Mouse (Mus musculus) limb, embryonic 14.5 days (tissue): ENCODE measurements at regions not wholly inside any gene's neighbourhood (a gene's known extent, or its start where the extent isn't known, plus 50 kb on each side); places are given as distances from the start of the nearest gene placed in this dataset.

Experiments used
- ATAC-seq: fragments of 200-750 bp; cut with Nextera tagmentation; 2 replicates; pipeline ENCODE4 v1.8.0; 2017; ENCODE audit warnings: low read depth, moderate number of reproducible peaks, moderate TSS enrichment; ENCODE audit not compliant: low FRiP score
- DNase-seq: peaks from one replicate; pipeline ENCODE4 v3.0.0-alpha.2; 2015; ENCODE audit warnings: low spot score
- H3K27ac ChIP-seq: fragments of 300-500 bp; sonication (generic); replicated peaks from 2 replicates; pipeline ENCODE4 v1.5.1; 2014; ENCODE audit warnings: low read depth, mild to moderate bottlenecking, low read length, moderate library complexity, mixed read lengths
- H3K27me3 ChIP-seq: fragments of 300-500 bp; sonication (generic); 2 replicates; pipeline ENCODE4 v1.6.1; 2014; ENCODE audit warnings: low read length, mixed read lengths; ENCODE audit not compliant: control insufficient read depth, insufficient read depth
- H3K36me3 ChIP-seq: fragments of 300-500 bp; sonication (generic); 2 replicates; pipeline ENCODE4 v1.6.1; 2014; ENCODE audit warnings: mild to moderate bottlenecking, low read length, moderate library complexity, mixed read lengths; ENCODE audit not compliant: control insufficient read depth, insufficient read depth
- H3K4me1 ChIP-seq: fragments of 300-500 bp; sonication (generic); 2 replicates; pipeline ENCODE4 v1.6.1; 2014; ENCODE audit warnings: antibody characterized with exemption, low read length, mixed read lengths; ENCODE audit not compliant: control insufficient read depth, insufficient read depth
- H3K4me2 ChIP-seq: fragments of 300-500 bp; sonication (generic); replicated peaks from 2 replicates; pipeline ENCODE4 v1.6.1; 2014; ENCODE audit warnings: low read depth, mild to moderate bottlenecking, low read length, moderate library complexity; ENCODE audit not compliant: severe bottlenecking
- H3K4me3 ChIP-seq: fragments of 300-500 bp; sonication (generic); replicated peaks from 2 replicates; pipeline ENCODE4 v1.5.1; 2014; ENCODE audit warnings: low read length
- H3K9ac ChIP-seq: fragments of 300-500 bp; sonication (generic); 2 replicates; pipeline ENCODE4 v1.6.1; 2014; ENCODE audit warnings: mild to moderate bottlenecking, low read depth, low read length, moderate library complexity; ENCODE audit not compliant: severe bottlenecking
- H3K9me3 ChIP-seq: fragments of 300-500 bp; sonication (generic); 2 replicates; pipeline ENCODE4 v1.6.1; 2016; ENCODE audit warnings: low read length; ENCODE audit not compliant: control insufficient read depth
- POLR2A ChIP-seq: fragments of 200-500 bp; IDR thresholded peaks from 2 replicates; pipeline ENCODE4 v1.8.0; 2012; ENCODE audit warnings: inconsistent platforms, mild to moderate bottlenecking, moderate library complexity, borderline replicate concordance; ENCODE audit not compliant: insufficient read depth, insufficient read length; ENCODE audit errors: extremely low read depth
- WGBS: fragments of 180-500 bp; shearing (Covaris S2); extraction: QIAGEN DNeasy Blood & Tissue Kit; methylation state at CpG from one replicate; pipeline ENCODE4 v1.1.7; 2014; 5-methylcytosine and 5-hydroxymethylcytosine counted together

DNA sequence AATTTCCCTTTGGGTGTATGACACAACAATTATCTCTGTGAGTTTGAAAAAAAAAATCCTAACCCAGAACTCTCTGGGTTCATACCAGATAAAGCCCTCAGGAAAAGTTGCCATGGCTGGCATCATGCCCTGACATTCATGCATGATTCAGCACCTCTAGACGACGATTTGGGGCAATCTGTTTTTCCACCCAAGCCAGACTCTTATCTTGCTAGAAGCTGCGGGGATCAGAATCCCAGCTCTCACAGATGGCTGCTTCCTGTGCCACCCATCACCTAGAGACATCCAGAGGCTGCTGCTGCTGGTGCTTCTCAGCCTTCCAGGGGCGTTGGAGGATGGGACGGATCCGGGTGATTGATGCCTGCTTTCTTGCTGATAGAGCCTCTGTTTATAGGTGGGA, 209.2 kb downstream of the Cd47 start:
- no peak overlapping the region for H3K27ac ChIP-seq
- no peaks in the 10 kb centered on the region for H3K36me3 ChIP-seq
- no peak overlapping the region for H3K9ac ChIP-seq
- 32% methylated on average over 6 of the region's 6 CpGs for WGBS
- TF ChIP-seq POLR2A = no peak
- H3K4me3 ChIP-seq = no peak overlapping the region
- DNase-seq (no peak), ATAC-seq (no peak)
- H3K4me2 ChIP-seq = no peak overlapping the region
- H3K27me3 ChIP-seq = no peaks in the 10 kb centered on the region
- no peaks in the 10 kb centered on the region for H3K9me3 ChIP-seq
- no peaks in the 10 kb centered on the region for H3K4me1 ChIP-seq

DNA sequence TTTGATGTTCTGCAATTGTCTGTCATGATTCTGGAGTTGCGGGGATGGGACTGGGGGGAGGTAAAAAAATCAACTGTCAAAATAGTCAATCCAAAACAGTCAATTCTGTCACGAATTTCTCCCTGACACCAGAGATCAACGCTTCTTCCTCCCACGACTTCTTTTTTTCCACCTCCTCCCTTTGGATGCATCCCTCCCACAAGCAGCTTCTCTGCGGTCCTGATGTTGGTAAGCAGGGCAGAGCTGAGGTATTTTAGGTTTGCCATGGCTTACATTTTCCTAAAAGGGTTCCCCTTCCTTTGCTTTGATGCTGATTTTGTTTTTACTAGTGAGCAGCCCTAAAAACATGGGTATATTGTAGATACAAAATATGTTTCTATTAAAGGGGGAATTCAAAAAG, 209.7 kb downstream of the Cd47 start:
- H3K27me3 ChIP-seq = no peaks in the 10 kb centered on the region
- H3K9me3 ChIP-seq = no peaks in the 10 kb centered on the region
- ATAC-seq = no peak
- DNase-seq = no peak
- H3K4me3 ChIP-seq = no peak overlapping the region
- H3K36me3 ChIP-seq = no peaks in the 10 kb centered on the region
- TF ChIP-seq POLR2A = no peak
- WGBS = 69% methylated on average over 5 of the region's 5 CpGs
- no peak overlapping the region for H3K9ac ChIP-seq
- H3K4me2 ChIP-seq = no peak overlapping the region
- no peaks in the 10 kb centered on the region for H3K4me1 ChIP-seq
- no peak overlapping the region for H3K27ac ChIP-seq

DNA sequence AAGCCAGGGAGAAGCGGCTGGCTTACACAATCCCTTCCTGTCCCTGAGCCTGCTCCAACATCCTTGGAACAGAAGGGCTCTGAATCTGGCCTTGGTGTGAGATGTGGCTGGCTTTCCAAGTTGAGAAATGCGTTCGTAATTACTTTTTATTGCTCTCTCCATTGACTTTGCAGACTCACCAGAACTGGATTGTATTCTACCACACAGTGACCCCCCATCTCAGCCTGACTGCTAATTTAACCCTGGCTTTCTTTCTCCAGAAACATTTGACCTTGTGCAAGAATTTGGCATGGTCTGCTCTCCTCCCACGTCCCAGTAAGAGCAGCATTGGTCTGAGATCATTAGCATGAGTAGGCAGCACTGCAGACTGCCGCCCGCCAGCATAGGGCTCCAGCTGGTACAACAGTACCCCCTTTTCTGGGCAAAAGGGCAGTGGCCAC, 210.2 kb downstream of the Cd47 start:
- 31% methylated on average over 6 of the region's 6 CpGs for WGBS
- TF ChIP-seq POLR2A = no peak
- DNase-seq = no peak
- no peaks in the 10 kb centered on the region for H3K9me3 ChIP-seq
- H3K9ac ChIP-seq = no peak overlapping the region
- H3K4me1 ChIP-seq = no peaks in the 10 kb centered on the region
- H3K4me3 ChIP-seq = no peak overlapping the region
- no peak overlapping the region for H3K4me2 ChIP-seq
- H3K36me3 ChIP-seq = no peaks in the 10 kb centered on the region
- no peak for ATAC-seq
- no peak overlapping the region for H3K27ac ChIP-seq
- no peaks in the 10 kb centered on the region for H3K27me3 ChIP-seq

DNA sequence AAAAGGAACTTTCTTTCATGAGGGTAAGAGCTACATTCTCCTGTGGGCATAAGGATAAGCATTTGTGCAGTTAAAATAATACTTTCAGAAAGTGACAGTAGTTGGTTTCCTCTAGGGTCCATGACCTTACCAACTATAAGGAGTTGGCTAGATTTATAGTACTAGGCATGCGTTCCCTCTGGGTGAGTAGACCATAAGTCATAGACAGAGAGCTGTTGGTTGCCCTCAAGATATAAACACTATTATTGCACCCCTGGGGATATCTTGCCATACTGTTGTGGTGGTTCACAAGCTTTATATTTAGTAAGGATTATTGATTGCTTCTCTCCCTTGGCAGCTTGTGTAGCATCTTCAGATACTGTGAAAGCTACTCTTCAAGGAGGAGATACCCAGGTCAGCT, 223.6 kb downstream of the Cd47 start:
- TF ChIP-seq POLR2A = no peak
- Histone ChIP-seq H3K27me3 (no peaks in the 10 kb centered on the region), H3K36me3 (no peaks in the 10 kb centered on the region), H3K4me1 (0 out of 2 replicates have a peak, but pooled peaks cover 4% of the 10 kb centered on the region), H3K27ac (no peak overlapping the region), H3K9ac (no peak overlapping the region), H3K9me3 (no peaks in the 10 kb centered on the region), H3K4me3 (no peak overlapping the region), H3K4me2 (no peak overlapping the region)
- ATAC-seq (no peak), DNase-seq (no peak)
- WGBS = 88% methylated on average over 1 of the region's 1 CpGs

DNA sequence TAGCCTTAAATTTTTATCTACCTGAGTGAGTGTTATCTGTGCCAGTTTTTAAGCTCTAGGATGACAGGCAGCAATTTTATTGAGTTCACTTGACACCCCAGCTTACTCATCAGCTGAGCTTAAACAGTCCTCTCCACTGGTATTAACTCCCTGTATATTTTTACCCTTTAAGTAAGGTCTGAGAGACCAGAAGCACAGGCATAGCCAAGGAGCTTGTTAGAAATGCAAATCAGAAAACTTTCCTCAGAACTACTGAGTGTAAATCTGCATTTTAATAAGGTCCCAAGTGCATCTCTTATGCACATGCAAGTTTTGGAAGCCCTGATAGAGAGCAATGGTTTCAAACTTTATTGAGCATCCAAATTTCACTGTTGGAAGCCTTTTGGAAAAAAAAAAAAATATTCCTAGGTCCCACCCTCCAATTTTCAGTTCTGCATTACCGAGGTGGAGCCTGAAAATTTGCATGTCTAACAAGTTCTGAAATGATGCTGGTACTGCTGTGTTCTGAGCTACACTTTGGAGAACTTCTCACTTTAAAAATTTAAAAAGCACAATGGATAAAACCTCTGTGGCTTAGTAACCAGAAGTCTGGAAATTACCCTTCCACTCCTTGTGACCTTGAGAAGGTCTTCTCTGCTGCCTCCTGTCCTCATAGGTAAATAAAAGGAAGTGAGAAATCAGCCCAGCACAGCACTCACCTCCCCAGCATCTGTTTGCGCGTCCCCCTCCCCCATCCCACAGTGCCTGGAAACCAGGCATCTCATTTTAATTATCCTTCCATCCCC, 226.0 kb downstream of the Cd47 start:
- DNase-seq (no peak), ATAC-seq (no peak)
- no peak overlapping the region for H3K4me2 ChIP-seq
- H3K27me3 ChIP-seq = no peaks in the 10 kb centered on the region
- no peak overlapping the region for H3K4me3 ChIP-seq
- H3K9me3 ChIP-seq = no peaks in the 10 kb centered on the region
- no peak overlapping the region for H3K9ac ChIP-seq
- H3K27ac ChIP-seq = no peak overlapping the region
- H3K36me3 ChIP-seq = no peaks in the 10 kb centered on the region
- peaks cover 8% of the 10 kb centered on the region for H3K4me1 ChIP-seq
- WGBS = 8% methylated on average over 3 of the region's 3 CpGs
- no peak for TF ChIP-seq POLR2A
